Mouse (Mus musculus): ENCODE measurements around the gene Stub1. TPM values are rescaled to one million over a fixed set of nuclear protein-coding genes. Genes with fewer than 3 reads are reported as not detected.

Stub1 gene
- total RNA-seq, 2 experiments from 2014 or later, result 15.0 to 18.8 TPM

- ATAC-seq (replicated peaks; ENCODE audit: low FRiP score, poor library complexity, severe bottlenecking), result no peak
These were observed 36.8 kb upstream of the Stub1 start for GRCm38 (mm10) chr17:25869954-25870353.

GRCm38 (mm10) chr17:25869498-25869897, 36.3 kb upstream of the Stub1 start:
- no peak for ATAC-seq (replicated peaks; ENCODE audit: low FRiP score, poor library complexity, severe bottlenecking)

GRCm38 (mm10) chr17:25868601-25869191, 35.5 kb upstream of the Stub1 start, which contains the start of gene Mcrip2:
Gene Mcrip2, minus strand, starts transcription at chr17:25868764.
- no peak for ATAC-seq (replicated peaks; ENCODE audit: low FRiP score, poor library complexity, severe bottlenecking)

- ATAC-seq (replicated peaks; ENCODE audit: low FRiP score, poor library complexity, severe bottlenecking), result 0 out of 2 replicates have a peak, but pooled peaks have one; percentile 15
These were observed 34.8 kb upstream of the Stub1 start for GRCm38 (mm10) chr17:25867836-25868600.

- ATAC-seq (replicated peaks; ENCODE audit: low FRiP score, poor library complexity, severe bottlenecking), result no peak
These were observed 34.3 kb upstream of the Stub1 start for GRCm38 (mm10) chr17:25867509-25867835.

- ATAC-seq (replicated peaks; ENCODE audit: low FRiP score, poor library complexity, severe bottlenecking), result no peak
These were observed 33.0 kb upstream of the Stub1 start for GRCm38 (mm10) chr17:25866172-25866571.

GRCm38 (mm10) chr17:25865288-25865687, 32.1 kb upstream of the Stub1 start:
- no peak for ATAC-seq (replicated peaks; ENCODE audit: low FRiP score, poor library complexity, severe bottlenecking)

GRCm38 (mm10) chr17:25864311-25864710, 31.1 kb upstream of the Stub1 start:
- ATAC-seq (replicated peaks; ENCODE audit: low FRiP score, poor library complexity, severe bottlenecking), result no peak

GRCm38 (mm10) chr17:25863681-25864080, 30.5 kb upstream of the Stub1 start:
- ATAC-seq (replicated peaks; ENCODE audit: low FRiP score, poor library complexity, severe bottlenecking), result no peak

GRCm38 (mm10) chr17:25861704-25862612, 28.8 kb upstream of the Stub1 start:
- ATAC-seq (replicated peaks; ENCODE audit: low FRiP score, poor library complexity, severe bottlenecking), result no peak

- peak; percentile 94 for ATAC-seq (replicated peaks; ENCODE audit: low FRiP score, poor library complexity, severe bottlenecking)
These were observed 27.9 kb upstream of the Stub1 start, which contains the start of gene Wdr90 for GRCm38 (mm10) chr17:25860832-25861703. Gene Wdr90, minus strand, starts transcription at chr17:25861501.

- ATAC-seq (replicated peaks; ENCODE audit: low FRiP score, poor library complexity, severe bottlenecking), result no peak
These were observed 27.0 kb upstream of the Stub1 start for GRCm38 (mm10) chr17:25860229-25860628.

- ATAC-seq (replicated peaks; ENCODE audit: low FRiP score, poor library complexity, severe bottlenecking), result peak; percentile 89
These were observed 11.2 kb upstream of the Stub1 start, which contains the start of gene Rhot2 for GRCm38 (mm10) chr17:25844396-25844901. Gene Rhot2, minus strand, starts transcription at chr17:25844851.

GRCm38 (mm10) chr17:25843636-25844395, 10.6 kb upstream of the Stub1 start:
- ATAC-seq (replicated peaks; ENCODE audit: low FRiP score, poor library complexity, severe bottlenecking), result peak; percentile 44

GRCm38 (mm10) chr17:25843122-25843521, 9.9 kb upstream of the Stub1 start:
- ATAC-seq (replicated peaks; ENCODE audit: low FRiP score, poor library complexity, severe bottlenecking), result no peak

GRCm38 (mm10) chr17:25842509-25842908, 9.3 kb upstream of the Stub1 start:
- no peak for ATAC-seq (replicated peaks; ENCODE audit: low FRiP score, poor library complexity, severe bottlenecking)

- no peak for ATAC-seq (replicated peaks; ENCODE audit: low FRiP score, poor library complexity, severe bottlenecking)
These were observed 8.1 kb upstream of the Stub1 start, which contains the start of gene Gm20683 for GRCm38 (mm10) chr17:25841117-25841880. Gene Gm20683, minus strand, starts transcription at chr17:25841763.

- ATAC-seq (replicated peaks; ENCODE audit: low FRiP score, poor library complexity, severe bottlenecking), result no peak
These were observed 7.3 kb upstream of the Stub1 start for GRCm38 (mm10) chr17:25840519-25840918.
